Mouse (Mus musculus) liver, embryonic 16.5 days (tissue): ENCODE data around the gene Pi4ka. TPM values are rescaled to one million over a fixed set of nuclear protein-coding genes. Genes with fewer than 3 reads are reported as not detected.

ENCODE experiments used
- ATAC-seq: fragments of 200-750 bp; cut with Nextera tagmentation; 2 replicates; pipeline ENCODE4 v1.8.0; 2017; ENCODE audit warnings: low read depth, mild to moderate bottlenecking, moderate number of reproducible peaks, moderate library complexity
- H3K27ac ChIP-seq: fragments of 300-500 bp; sonication (generic); 2 replicates; pipeline ENCODE4 v1.5.1; 2014; ENCODE audit warnings: mild to moderate bottlenecking, low read length
- H3K27me3 ChIP-seq: fragments of 300-500 bp; sonication (generic); 2 replicates; pipeline ENCODE4 v1.6.1; 2014; ENCODE audit warnings: low read depth, low read length, mixed read lengths; ENCODE audit not compliant: control insufficient read depth, insufficient read depth
- H3K36me3 ChIP-seq: fragments of 300-500 bp; sonication (generic); 2 replicates; pipeline ENCODE4 v1.6.1; 2014; ENCODE audit warnings: mild to moderate bottlenecking; ENCODE audit not compliant: control insufficient read depth, insufficient read depth
- H3K4me1 ChIP-seq: fragments of 300-500 bp; sonication (generic); 2 replicates; pipeline ENCODE4 v1.6.1; 2014; ENCODE audit warnings: low read depth, low read length, mixed read lengths; ENCODE audit not compliant: control insufficient read depth
- H3K4me2 ChIP-seq: fragments of 300-500 bp; sonication (generic); 2 replicates; pipeline ENCODE4 v1.6.1; 2014; ENCODE audit warnings: low read depth, low read length, mixed read lengths
- H3K4me3 ChIP-seq: fragments of 300-500 bp; sonication (generic); 2 replicates; pipeline ENCODE4 v1.5.1; 2014; ENCODE audit warnings: low read depth, mild to moderate bottlenecking, low read length
- H3K9ac ChIP-seq: fragments of 300-500 bp; sonication (generic); 2 replicates; pipeline ENCODE4 v1.6.1; 2014; ENCODE audit warnings: low read depth, low read length
- H3K9me3 ChIP-seq: fragments of 300-500 bp; sonication (generic); replicated peaks from 2 replicates; pipeline ENCODE4 v1.6.1; 2016; ENCODE audit warnings: low read length; ENCODE audit not compliant: control insufficient read depth
- WGBS: fragments of 180-500 bp; shearing (Covaris S2); extraction: QIAGEN DNeasy Blood & Tissue Kit; methylation state at CpG from one replicate; pipeline ENCODE4 v1.1.7; 2014; ENCODE audit not compliant: insufficient replicate concordance; 5-methylcytosine and 5-hydroxymethylcytosine counted together
- polyA plus RNA-seq: library from polyadenylated mRNA; unstranded; fragments of >200 nt; fragmentation: Nextera tagmentation; extraction: Ambion mirVana; gene quantifications from 2 replicates; pipeline ENCODE4 v1.2.1, GENCODE M21; 2015

Pi4ka gene
- polyA plus RNA-seq, 1 experiment from 2014 or later = 15.2 TPM

DNA sequence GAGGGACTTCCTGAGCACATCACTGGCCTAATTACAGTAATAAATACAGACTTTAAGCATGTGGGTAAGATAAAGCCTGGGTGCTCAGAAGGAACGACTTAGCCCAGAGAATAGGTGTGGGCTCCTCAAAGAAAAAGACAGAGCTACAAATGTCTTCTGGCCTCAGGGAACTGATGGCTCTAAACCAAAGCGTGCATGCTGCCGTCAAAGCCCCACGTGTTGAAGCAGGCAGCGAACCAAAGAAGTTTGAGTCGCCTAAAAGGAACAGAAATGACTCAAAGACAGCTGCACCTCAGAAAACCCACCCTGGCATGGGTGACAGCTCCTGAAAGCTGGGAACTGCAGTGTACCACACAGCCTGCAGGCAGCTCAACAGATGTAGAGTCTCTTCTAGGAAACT is 134.3 kb downstream of the Pi4ka start:
- no peak overlapping the region for H3K27ac ChIP-seq
- 62% methylated on average over 6 of the region's 6 CpGs for WGBS
- H3K9me3 ChIP-seq = no peaks in the 10 kb centered on the region; the same call in 1 of the 2 replicates
- no peak overlapping the region for H3K4me3 ChIP-seq
- H3K9ac ChIP-seq = no peak overlapping the region
- H3K4me1 ChIP-seq = peaks cover 18% of the 10 kb centered on the region
- H3K36me3 ChIP-seq = no peaks in the 10 kb centered on the region
- no peak overlapping the region for H3K4me2 ChIP-seq
- H3K27me3 ChIP-seq = peaks cover 4% of the 10 kb centered on the region; the same call in 1 of the 2 replicates
- ATAC-seq = no peak

DNA sequence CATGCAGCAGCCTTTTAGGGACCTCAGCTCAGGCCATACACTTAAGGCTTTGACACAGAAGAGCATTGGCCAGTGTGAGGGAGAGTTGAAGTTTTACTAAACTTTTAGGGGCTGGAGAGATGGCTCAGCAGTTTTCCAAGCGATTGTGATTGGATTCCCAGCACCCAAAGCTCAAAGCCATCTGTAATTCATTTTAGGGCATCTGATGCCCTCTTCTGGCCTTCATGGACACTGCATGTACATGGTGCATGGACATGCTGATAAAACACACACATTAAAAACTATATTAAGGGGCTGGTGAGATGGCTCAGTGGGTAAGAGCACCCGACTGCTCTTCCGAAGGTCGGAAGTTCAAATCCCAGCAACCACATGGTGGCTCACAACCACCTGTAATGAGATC is 135.0 kb downstream of the Pi4ka start:
- no peak overlapping the region for H3K4me3 ChIP-seq
- H3K4me1 ChIP-seq = peaks cover 11% of the 10 kb centered on the region
- no peak overlapping the region for H3K9ac ChIP-seq
- WGBS = 48% methylated on average over 4 of the region's 4 CpGs
- no peak overlapping the region for H3K4me2 ChIP-seq
- no peaks in the 10 kb centered on the region for H3K36me3 ChIP-seq
- no peak overlapping the region for H3K27ac ChIP-seq
- no peaks in the 10 kb centered on the region; the same call in 1 of the 2 replicates for H3K9me3 ChIP-seq
- no peak for ATAC-seq
- H3K27me3 ChIP-seq = no peaks in the 10 kb centered on the region; the same call in 1 of the 2 replicates

DNA sequence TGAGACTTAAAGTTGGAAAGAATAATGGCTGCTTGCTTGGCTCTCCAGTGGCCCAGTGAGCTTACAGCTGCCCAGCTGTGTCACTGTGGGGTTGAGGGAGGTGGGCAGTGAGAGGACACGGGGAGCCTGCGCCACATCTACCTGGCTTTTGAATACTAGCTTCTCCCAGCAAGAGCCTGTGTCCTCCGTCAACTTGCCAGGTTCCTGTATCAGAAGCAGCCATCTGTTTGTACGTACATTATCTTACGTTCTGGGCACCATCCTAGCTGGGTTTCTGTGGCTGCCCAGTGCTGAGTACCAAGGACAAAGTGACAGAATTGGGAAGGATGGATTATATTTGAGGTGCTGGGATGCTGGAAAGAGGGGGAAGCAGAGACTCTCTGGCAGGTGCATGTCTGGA is 136.2 kb downstream of the Pi4ka start:
- Histone ChIP-seq H3K4me2 (no peak overlapping the region), H3K9ac (no peak overlapping the region), H3K4me1 (peaks cover 11% of the 10 kb centered on the region), H3K36me3 (no peaks in the 10 kb centered on the region), H3K27me3 (no peaks in the 10 kb centered on the region; the same call in 1 of the 2 replicates), H3K9me3 (no peaks in the 10 kb centered on the region; the same call in 1 of the 2 replicates), H3K27ac (no peak overlapping the region), H3K4me3 (no peak overlapping the region)
- WGBS = 31% methylated on average over 5 of the region's 5 CpGs
- peak; percentile 63; the same call in 1 of the 2 replicates for ATAC-seq

DNA sequence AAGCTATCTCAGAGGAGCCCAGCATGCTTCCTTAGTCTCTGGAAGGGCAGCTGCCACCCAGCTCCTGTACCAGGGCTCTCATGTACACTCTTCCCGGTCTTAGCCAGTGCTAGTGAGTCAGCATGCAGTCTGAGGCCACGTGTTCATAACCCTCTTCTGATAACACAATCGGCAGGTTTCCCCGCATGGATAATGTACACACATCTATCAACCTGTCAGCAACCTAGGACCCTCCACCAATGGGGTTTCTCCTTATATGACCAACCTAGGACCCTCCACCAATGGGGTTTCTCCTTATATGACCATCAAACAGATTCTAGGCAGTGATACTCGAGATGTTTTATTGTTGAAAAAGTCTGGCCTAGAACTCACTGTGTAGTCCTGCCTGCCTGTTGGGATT is 138.2 kb downstream of the Pi4ka start:
- ATAC-seq = peak; percentile 73
- Histone ChIP-seq H3K4me1 (peaks cover 11% of the 10 kb centered on the region), H3K4me3 (no peak overlapping the region), H3K36me3 (no peaks in the 10 kb centered on the region), H3K9me3 (no peaks in the 10 kb centered on the region; the same call in 1 of the 2 replicates), H3K9ac (no peak overlapping the region), H3K27ac (no peak overlapping the region), H3K4me2 (no peak overlapping the region), H3K27me3 (no peaks in the 10 kb centered on the region; the same call in 1 of the 2 replicates)
- 27% methylated on average over 5 of the region's 5 CpGs for WGBS

DNA sequence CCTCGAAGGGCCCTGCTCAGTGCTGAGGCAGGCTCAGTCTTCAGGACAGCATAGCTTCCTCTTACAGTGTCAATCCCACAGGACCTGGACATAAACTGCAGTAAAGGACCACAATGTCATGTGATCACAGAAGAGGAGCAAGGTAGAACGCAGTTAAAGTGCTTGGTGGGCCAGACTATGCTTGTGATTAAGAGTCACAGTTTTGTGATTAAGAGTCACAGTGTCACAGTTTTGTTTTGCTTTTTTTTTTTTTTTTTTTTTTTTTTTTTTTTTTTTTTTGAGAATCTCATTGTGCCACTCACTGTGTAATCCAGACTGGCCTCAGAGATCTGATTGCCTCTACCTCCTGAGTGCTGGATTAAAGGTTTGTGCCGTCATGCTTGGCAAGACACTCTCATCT is 140.0 kb downstream of the Pi4ka start:
- H3K27me3 ChIP-seq = no peaks in the 10 kb centered on the region
- no peaks in the 10 kb centered on the region; the same call in 1 of the 2 replicates for H3K9me3 ChIP-seq
- no peak overlapping the region for H3K4me3 ChIP-seq
- no peaks in the 10 kb centered on the region for H3K36me3 ChIP-seq
- ATAC-seq = no peak
- no peak overlapping the region for H3K4me2 ChIP-seq
- no peak overlapping the region for H3K9ac ChIP-seq
- H3K27ac ChIP-seq = no peak overlapping the region
- WGBS = 68% methylated on average over 3 of the region's 3 CpGs
- peaks cover 11% of the 10 kb centered on the region for H3K4me1 ChIP-seq

- H3K9me3 ChIP-seq = no peaks in the 10 kb centered on the region
- H3K4me2 ChIP-seq = no peak overlapping the region
- WGBS = 57% methylated on average over 1 of the region's 1 CpGs
- H3K4me1 ChIP-seq = no peaks in the 10 kb centered on the region; the same call in 1 of the 2 replicates
- ATAC-seq = no peak
- no peaks in the 10 kb centered on the region for H3K27me3 ChIP-seq
- no peak overlapping the region for H3K9ac ChIP-seq
- no peak overlapping the region for H3K27ac ChIP-seq
- no peak overlapping the region for H3K4me3 ChIP-seq
- H3K36me3 ChIP-seq = peaks cover 3% of the 10 kb centered on the region
Observed at GRCm38 (mm10) chr16:17261341-17261740, 144.8 kb downstream of the Pi4ka start.

- Histone ChIP-seq H3K9ac (no peak overlapping the region), H3K4me3 (no peak overlapping the region), H3K27ac (no peak overlapping the region), H3K9me3 (no peaks in the 10 kb centered on the region), H3K4me2 (no peak overlapping the region), H3K27me3 (no peaks in the 10 kb centered on the region), H3K4me1 (peaks cover 4% of the 10 kb centered on the region), H3K36me3 (peaks cover 3% of the 10 kb centered on the region)
- ATAC-seq = no peak
- 74% methylated on average over 12 of the region's 12 CpGs for WGBS
Observed at GRCm38 (mm10) chr16:17258917-17259316, 147.2 kb downstream of the Pi4ka start.

- H3K36me3 ChIP-seq = peaks cover 3% of the 10 kb centered on the region
- no peak overlapping the region for H3K4me2 ChIP-seq
- no peak for ATAC-seq
- no peak overlapping the region for H3K4me3 ChIP-seq
- no peak overlapping the region for H3K27ac ChIP-seq
- H3K9me3 ChIP-seq = no peaks in the 10 kb centered on the region
- H3K4me1 ChIP-seq = peaks cover 19% of the 10 kb centered on the region
- WGBS = 68% methylated on average over 9 of the region's 9 CpGs
- H3K9ac ChIP-seq = no peak overlapping the region
- no peaks in the 10 kb centered on the region for H3K27me3 ChIP-seq
Observed at GRCm38 (mm10) chr16:17257359-17257821, 148.7 kb downstream of the Pi4ka start.

- ATAC-seq = no peak
- H3K36me3 ChIP-seq = peaks cover 3% of the 10 kb centered on the region
- H3K4me1 ChIP-seq = peaks cover 32% of the 10 kb centered on the region
- H3K27me3 ChIP-seq = no peaks in the 10 kb centered on the region
- no peak overlapping the region for H3K4me2 ChIP-seq
- no peak overlapping the region for H3K9ac ChIP-seq
- H3K4me3 ChIP-seq = no peak overlapping the region
- no peaks in the 10 kb centered on the region for H3K9me3 ChIP-seq
- 53% methylated on average over 2 of the region's 2 CpGs for WGBS
- H3K27ac ChIP-seq = no peak overlapping the region
Observed at GRCm38 (mm10) chr16:17255270-17255669, 150.8 kb downstream of the Pi4ka start.
